Mouse (Mus musculus): Measurements from ENCODE around the gene Flrt3.

DNA sequence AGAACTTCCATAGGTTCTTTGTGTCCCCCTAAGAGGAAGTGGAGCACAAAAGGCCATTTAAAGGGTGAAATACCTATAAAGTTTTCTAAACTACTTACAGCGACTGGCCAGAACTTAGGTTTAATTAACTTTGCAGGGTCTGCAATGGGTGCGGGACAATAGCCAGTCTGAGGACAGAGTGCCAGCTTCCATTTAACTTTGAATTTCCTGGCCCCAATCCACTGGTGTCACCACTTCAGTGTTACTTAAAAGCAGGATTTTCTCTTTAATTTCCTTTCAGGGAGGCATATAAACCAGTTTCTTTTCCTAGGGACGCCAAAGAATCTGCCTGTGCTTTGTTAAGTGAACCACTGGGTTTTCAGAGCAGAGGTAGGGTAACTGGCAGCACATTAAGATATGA, 27.3 kb upstream of the Flrt3 start:
- no peak for TF ChIP-seq CTCF (IDR thresholded peaks at IDR 0.05; ENCODE audit: low read depth)
- no peak for TF ChIP-seq EP300 (optimal IDR thresholded peaks at IDR 0.05)
